Mouse (Mus musculus) intestine, embryonic 15.5 days (tissue): ENCODE results near the gene Phf24. TPM values are rescaled to one million over a fixed set of nuclear protein-coding genes. Genes with fewer than 3 reads are reported as not detected.
"Not testable (repeated sequence)": the region's sequence is repeated elsewhere in the genome, so short reads cannot be mapped to it uniquely, and the experiment has no call there.

ENCODE experiments used
- ATAC-seq: fragments of 200-750 bp; cut with Nextera tagmentation; 2 replicates; pipeline ENCODE4 v1.8.0; 2017; ENCODE audit warnings: moderate TSS enrichment, moderate library complexity
- H3K27ac ChIP-seq: fragments of 300-500 bp; sonication (generic); 2 replicates; pipeline ENCODE4 v1.5.1; 2015; ENCODE audit warnings: mild to moderate bottlenecking, inconsistent platforms
- H3K27me3 ChIP-seq: fragments of 300-500 bp; sonication (generic); replicated peaks from 2 replicates; pipeline ENCODE4 v1.6.1; 2015; ENCODE audit warnings: inconsistent platforms
- H3K36me3 ChIP-seq: fragments of 300-500 bp; sonication (generic); 2 replicates; pipeline ENCODE4 v1.6.1; 2015; ENCODE audit warnings: inconsistent platforms
- H3K4me1 ChIP-seq: fragments of 300-500 bp; sonication (generic); replicated peaks from 2 replicates; pipeline ENCODE4 v1.6.1; 2015; ENCODE audit warnings: inconsistent platforms
- H3K4me2 ChIP-seq: fragments of 300-500 bp; sonication (generic); replicated peaks from 2 replicates; pipeline ENCODE4 v1.6.1; 2015; ENCODE audit warnings: mild to moderate bottlenecking, inconsistent platforms
- H3K4me3 ChIP-seq: fragments of 300-500 bp; sonication (generic); replicated peaks from 2 replicates; pipeline ENCODE4 v1.5.1; 2015; ENCODE audit warnings: inconsistent platforms
- H3K9ac ChIP-seq: fragments of 300-500 bp; sonication (generic); 2 replicates; pipeline ENCODE4 v1.6.1; 2015; ENCODE audit warnings: inconsistent platforms
- H3K9me3 ChIP-seq: fragments of 300-500 bp; sonication (generic); 2 replicates; pipeline ENCODE4 v1.6.1; 2016; ENCODE audit warnings: inconsistent platforms
- WGBS: fragments of 180-500 bp; shearing (Covaris S2); methylation state at CpG from one replicate; pipeline ENCODE4 v1.1.7; 2015; 5-methylcytosine and 5-hydroxymethylcytosine counted together
- polyA plus RNA-seq: library from polyadenylated mRNA; unstranded; fragments of >200 nt; fragmentation: Nextera tagmentation; extraction: Ambion mirVana; gene quantifications from 2 replicates; pipeline ENCODE4 v1.2.1, GENCODE M21; 2015

Phf24 gene
- polyA plus RNA-seq, 1 experiment from 2014 or later: 1.6 TPM

GRCm38 (mm10) chr4:42978062-42978461, 61.6 kb downstream of the Phf24 start:
- Histone ChIP-seq H3K4me2 (no peak overlapping the region), H3K27me3 (no peaks in the 10 kb centered on the region), H3K9me3 (no peaks in the 10 kb centered on the region), H3K27ac (no peak overlapping the region), H3K9ac (no peak overlapping the region), H3K4me1 (no peaks in the 10 kb centered on the region), H3K4me3 (no peak overlapping the region), H3K36me3 (peaks cover 8% of the 10 kb centered on the region)
- ATAC-seq: no peak
- WGBS: 93% methylated on average over 4 of the region's 4 CpGs

DNA sequence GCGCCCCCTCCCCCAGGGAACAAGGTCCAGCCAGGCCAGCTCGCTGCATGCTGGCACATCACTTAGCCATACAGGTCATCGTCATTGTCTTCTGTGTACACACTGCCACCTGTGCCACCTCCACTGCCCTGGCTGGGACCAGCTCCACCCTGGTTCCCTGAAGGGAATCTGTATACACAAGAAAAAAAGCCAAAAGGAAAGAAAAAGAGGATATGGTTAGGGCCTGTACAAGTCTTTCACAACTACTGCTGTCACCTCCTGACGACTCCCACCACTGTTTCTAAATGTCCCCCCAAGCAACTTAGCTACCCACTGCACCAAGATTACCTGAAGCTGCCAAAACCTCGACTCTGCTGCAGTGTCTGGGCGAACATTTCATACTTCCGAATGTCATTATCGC, 64.0 kb downstream of the Phf24 start:
- 91% methylated on average over 8 of the region's 8 CpGs for WGBS
- not testable (repeated sequence) for H3K27ac ChIP-seq, H3K4me3 ChIP-seq, H3K4me2 ChIP-seq, H3K9me3 ChIP-seq, H3K9ac ChIP-seq, H3K27me3 ChIP-seq, H3K4me1 ChIP-seq
- ATAC-seq: peak; percentile 49; the same call in 1 of the 2 replicates
- H3K36me3 ChIP-seq: peaks cover 25% of the 10 kb centered on the region

GRCm38 (mm10) chr4:42988296-42988695, 71.8 kb downstream of the Phf24 start:
- no peak overlapping the region for H3K4me3 ChIP-seq
- no peak overlapping the region for H3K9ac ChIP-seq
- H3K27me3 ChIP-seq: no peaks in the 10 kb centered on the region
- no peak overlapping the region for H3K4me2 ChIP-seq
- WGBS: 91% methylated on average over 1 of the region's 1 CpGs
- H3K9me3 ChIP-seq: no peaks in the 10 kb centered on the region
- no peaks in the 10 kb centered on the region for H3K4me1 ChIP-seq
- H3K36me3 ChIP-seq: peaks cover 40% of the 10 kb centered on the region
- no peak for ATAC-seq
- H3K27ac ChIP-seq: no peak overlapping the region

Other genes starting within 250 kb of the Phf24 start
- 0.30 TPM in 1 of 2 replicates, not detected in the other for gene 4930578G10Rik, start 181.1 kb upstream of the Phf24 start, polyA plus RNA-seq
- not detected in 2 replicates for gene Ccl19, start 160.1 kb upstream of the Phf24 start, polyA plus RNA-seq
- 85.7 and 88.1 TPM in 2 replicates for gene Ccl21a, start 142.7 kb upstream of the Phf24 start, polyA plus RNA-seq
- gene Fam205a1, start 62.8 kb upstream of the Phf24 start, polyA plus RNA-seq: not detected in 2 replicates
- gene Gm12394, start 59.9 kb upstream of the Phf24 start, polyA plus RNA-seq: 0.09 and 0.10 TPM in 2 replicates
- 0.30 and 0.60 TPM in 2 replicates for gene Fam205c, start 42.4 kb upstream of the Phf24 start, polyA plus RNA-seq
- gene Dnajb5, start 33.2 kb downstream of the Phf24 start, polyA plus RNA-seq: 7.3 and 8.4 TPM in 2 replicates
- 0.28 and 0.33 TPM in 2 replicates for gene 1700022I11Rik, start 52.9 kb downstream of the Phf24 start, polyA plus RNA-seq
- gene Vcp, start 83.8 kb downstream of the Phf24 start, polyA plus RNA-seq: 461 and 483 TPM in 2 replicates
- 15.0 and 15.2 TPM in 2 replicates for gene Fancg, start 93.8 kb downstream of the Phf24 start, polyA plus RNA-seq
- gene Pigo, start 109.2 kb downstream of the Phf24 start, polyA plus RNA-seq: 22.9 and 28.2 TPM in 2 replicates
- 318 and 334 TPM in 2 replicates for gene Stoml2, start 115.0 kb downstream of the Phf24 start, polyA plus RNA-seq
- 7.8 and 7.9 TPM in 2 replicates for gene Fam214b, start 129.6 kb downstream of the Phf24 start, polyA plus RNA-seq
- gene Unc13b, start 142.3 kb downstream of the Phf24 start, polyA plus RNA-seq: 6.0 and 6.1 TPM in 2 replicates